Mouse (Mus musculus) thymus, postnatal 10 days (tissue): ENCODE results near the gene Gm20388.

Source experiments
- DNase-seq, 2 experiments: peaks; one replicate each; pipeline ENCODE4 v3.0.0; 2021; ENCODE audit warnings: low spot score in 2 of 2

Gm20388 gene

GRCm38 (mm10) chr8:121955825-121956500 lies 2045.3 kb downstream of the Gm20388 start:
- DNase-seq: no peak

- DNase-seq: no peak
These were observed 2047.8 kb downstream of the Gm20388 start for GRCm38 (mm10) chr8:121958395-121958794.

GRCm38 (mm10) chr8:121962892-121963291 lies 2052.3 kb downstream of the Gm20388 start:
- no peak for DNase-seq

- DNase-seq: no peak
These were observed 2054.3 kb downstream of the Gm20388 start for GRCm38 (mm10) chr8:121964716-121965512.

GRCm38 (mm10) chr8:121966110-121966509 lies 2055.5 kb downstream of the Gm20388 start:
- no peak for DNase-seq

- DNase-seq: no peak
These were observed 2056.2 kb downstream of the Gm20388 start for GRCm38 (mm10) chr8:121966714-121967448.

- DNase-seq: no peak
These were observed 2057.3 kb downstream of the Gm20388 start for GRCm38 (mm10) chr8:121967977-121968376.

GRCm38 (mm10) chr8:121968542-121968941 lies 2057.9 kb downstream of the Gm20388 start:
- no peak for DNase-seq

GRCm38 (mm10) chr8:121970225-121970624 lies 2059.6 kb downstream of the Gm20388 start:
- DNase-seq: no peak

- no peak for DNase-seq
These were observed 2060.9 kb downstream of the Gm20388 start for GRCm38 (mm10) chr8:121971488-121972058.

GRCm38 (mm10) chr8:121973906-121974305 lies 2063.3 kb downstream of the Gm20388 start:
- DNase-seq: no peak

- peak in 1 of 2 experiments; percentile 9 for DNase-seq
These were observed 2067.4 kb downstream of the Gm20388 start for GRCm38 (mm10) chr8:121977819-121978590.

- no peak for DNase-seq
These were observed 2068.0 kb downstream of the Gm20388 start for GRCm38 (mm10) chr8:121978670-121979069.

- no peak for DNase-seq
These were observed 2070.3 kb downstream of the Gm20388 start for GRCm38 (mm10) chr8:121980792-121981519.

- DNase-seq: no peak
These were observed 2070.9 kb downstream of the Gm20388 start for GRCm38 (mm10) chr8:121981520-121981895.

GRCm38 (mm10) chr8:121985673-121986072 lies 2075.0 kb downstream of the Gm20388 start:
- no peak for DNase-seq

- no peak for DNase-seq
These were observed 2077.3 kb downstream of the Gm20388 start for GRCm38 (mm10) chr8:121987892-121988291.

- no peak for DNase-seq
These were observed 2080.0 kb downstream of the Gm20388 start for GRCm38 (mm10) chr8:121990506-121991255.

GRCm38 (mm10) chr8:121991611-121992010 lies 2081.0 kb downstream of the Gm20388 start:
- no peak for DNase-seq

- no peak for DNase-seq
These were observed 2082.3 kb downstream of the Gm20388 start for GRCm38 (mm10) chr8:121992911-121993310.
